In genomic region chr9:25481344-25482095, GRCm38 (mm10) we compare ENCODE assay signal across 8 mouse cellular contexts. TPM values are rescaled to one million over a fixed set of nuclear protein-coding genes. Genes with fewer than 3 reads are reported as not detected.
DNase-seq lines count a peak whose midpoint lies in the region; ATAC-seq lines count a peak whose summit lies in the region.

Gene Eepd1 (plus strand): TSS chr9:25481547.

- DNase-seq in Muller cell, postnatal 12 days (ENCODE audit: inconsistent ontology term) = peak; percentile 98
- peak; percentile 96 for DNase-seq in cerebellum, adult 9-11 months
- peak; percentile 85 to 93 for DNase-seq in frontal cortex, postnatal 10 days (ENCODE audit: low spot score in 2 of 2)
- peak; percentile 89 to 95 for DNase-seq in layer of hippocampus, postnatal 14 days (ENCODE audit: low spot score in 2 of 2)
- peak; percentile 98 for DNase-seq in lung, postnatal 14 days
- peak; percentile 84 for DNase-seq in retina, adult 2 months (ENCODE audit: low read depth, low spot score)
- DNase-seq in thymus, postnatal 36 days = peak; percentile 96 to 98

- H3K9ac ChIP-seq in hindbrain, embryonic 12.5 days = peak within 1 kb of the TSS; percentile 73

- H3K4me2 ChIP-seq in hindbrain, embryonic 12.5 days (replicated peaks) = peak within 1 kb of the TSS; percentile 88

- no peaks in the 10 kb centered on the region for H3K9me3 ChIP-seq in hindbrain, embryonic 12.5 days (replicated peaks)

- H3K27me3 ChIP-seq in hindbrain, embryonic 12.5 days = peaks cover 6% of the 10 kb centered on the region; the same call in 1 of the 2 replicates

- H3K27ac ChIP-seq in hindbrain, embryonic 12.5 days = 0 out of 2 replicates have a peak within 1 kb of the TSS, but pooled peaks have one; percentile 40

- H3K36me3 ChIP-seq in hindbrain, embryonic 12.5 days = no peaks in the 10 kb centered on the region

- under 1% methylated on average over 74 of the region's 75 CpGs for WGBS in hindbrain, embryonic 12.5 days

- ATAC-seq in hindbrain, embryonic 12.5 days (ENCODE audit: low FRiP score) = peak; percentile 99

- peak within 1 kb of the TSS; percentile 72 for H3K4me3 ChIP-seq in hindbrain, embryonic 12.5 days

- H3K4me1 ChIP-seq in hindbrain, embryonic 12.5 days = peaks cover 9% of the 10 kb centered on the region

RNA-seq across cellular contexts. Expression of gene Eepd1, which starts in this region (rescaled TPM):
- polyA plus RNA-seq in hindbrain, embryonic 12.5 days (2016; fragmentation: Nextera tagmentation; extraction: Ambion mirVana) = 7.5 and 8.0 TPM in 2 replicates
- 10 to 100 TPM; 12.5 to 14.4 TPM for total RNA-seq in layer of hippocampus, postnatal 14 days (2021)

Comparison
In these comparisons a context has a peak if more than half of its experiments do, and no peak if none do; other contexts are left out.
1. Peak in every context shown above with its lines: DNase-seq, ATAC-seq, H3K4me3 ChIP-seq and H3K27ac ChIP-seq.